Mouse (Mus musculus) liver, embryonic 16.5 days (tissue): ENCODE results near the gene Gm21958. TPM values are rescaled to one million over a fixed set of nuclear protein-coding genes. Genes with fewer than 3 reads are reported as not detected.

ENCODE experiments used
- ATAC-seq: fragments of 200-750 bp; cut with Nextera tagmentation; 2 replicates; pipeline ENCODE4 v1.8.0; 2017; ENCODE audit warnings: low read depth, mild to moderate bottlenecking, moderate number of reproducible peaks, moderate library complexity
- H3K27ac ChIP-seq: fragments of 300-500 bp; sonication (generic); 2 replicates; pipeline ENCODE4 v1.5.1; 2014; ENCODE audit warnings: mild to moderate bottlenecking, low read length
- H3K27me3 ChIP-seq: fragments of 300-500 bp; sonication (generic); 2 replicates; pipeline ENCODE4 v1.6.1; 2014; ENCODE audit warnings: low read depth, low read length, mixed read lengths; ENCODE audit not compliant: control insufficient read depth, insufficient read depth
- H3K36me3 ChIP-seq: fragments of 300-500 bp; sonication (generic); 2 replicates; pipeline ENCODE4 v1.6.1; 2014; ENCODE audit warnings: mild to moderate bottlenecking; ENCODE audit not compliant: control insufficient read depth, insufficient read depth
- H3K4me1 ChIP-seq: fragments of 300-500 bp; sonication (generic); 2 replicates; pipeline ENCODE4 v1.6.1; 2014; ENCODE audit warnings: low read depth, low read length, mixed read lengths; ENCODE audit not compliant: control insufficient read depth
- H3K4me2 ChIP-seq: fragments of 300-500 bp; sonication (generic); 2 replicates; pipeline ENCODE4 v1.6.1; 2014; ENCODE audit warnings: low read depth, low read length, mixed read lengths
- H3K4me3 ChIP-seq: fragments of 300-500 bp; sonication (generic); 2 replicates; pipeline ENCODE4 v1.5.1; 2014; ENCODE audit warnings: low read depth, mild to moderate bottlenecking, low read length
- H3K9ac ChIP-seq: fragments of 300-500 bp; sonication (generic); 2 replicates; pipeline ENCODE4 v1.6.1; 2014; ENCODE audit warnings: low read depth, low read length
- H3K9me3 ChIP-seq: fragments of 300-500 bp; sonication (generic); replicated peaks from 2 replicates; pipeline ENCODE4 v1.6.1; 2016; ENCODE audit warnings: low read length; ENCODE audit not compliant: control insufficient read depth
- whole genome bisulfite sequencing: fragments of 180-500 bp; shearing (Covaris S2); extraction: QIAGEN DNeasy Blood & Tissue Kit; methylation state at CpG from one replicate; pipeline ENCODE4 v1.1.7; 2014; ENCODE audit not compliant: insufficient replicate concordance; 5-methylcytosine and 5-hydroxymethylcytosine counted together
- polyA plus RNA-seq: library from polyadenylated mRNA; unstranded; fragments of >200 nt; fragmentation: Nextera tagmentation; extraction: Ambion mirVana; gene quantifications from 2 replicates; pipeline ENCODE4 v1.2.1, GENCODE M21; 2015

Gm21958 gene
- not detected in 2 replicates for polyA plus RNA-seq

- H3K27me3 ChIP-seq, result no peaks in the 10 kb centered on the region
- no peak within 1 kb of the TSS for H3K9ac ChIP-seq
- ATAC-seq, result no peak
- no peaks in the 10 kb centered on the region for H3K9me3 ChIP-seq
- WGBS, result 72% methylated on average over 6 of the region's 6 CpGs
- peaks cover 35% of the 10 kb centered on the region for H3K36me3 ChIP-seq
- H3K4me2 ChIP-seq, result no peak within 1 kb of the TSS
- no peak within 1 kb of the TSS for H3K27ac ChIP-seq
- no peaks in the 10 kb centered on the region for H3K4me1 ChIP-seq
- H3K4me3 ChIP-seq, result no peak within 1 kb of the TSS
Observed at GRCm38 (mm10) chr3:54714253-54714652, at the start of gene Gm21958. TSS of gene Gm21958 (minus strand) at chr3:54714353.

DNA sequence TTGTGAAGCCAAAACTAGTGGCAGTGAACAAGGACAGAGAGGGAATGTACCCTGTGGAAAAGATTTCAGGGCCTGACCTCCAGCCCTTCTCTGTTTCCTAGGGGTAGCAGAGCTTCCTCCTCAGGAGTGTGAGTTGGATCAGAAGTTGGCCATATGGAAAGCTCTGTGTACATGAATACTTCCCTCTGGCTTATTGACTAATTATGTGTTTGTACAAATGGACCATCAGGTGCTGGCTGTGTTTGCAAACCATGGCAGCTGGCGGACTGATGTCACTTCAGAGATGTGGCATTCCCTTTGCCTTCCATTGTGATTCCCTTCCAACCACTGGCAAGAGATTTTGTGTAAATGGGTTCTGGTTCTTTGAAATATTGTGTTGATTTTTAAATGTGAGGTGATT, 47.1 kb upstream of the Gm21958 start:
- H3K27me3 ChIP-seq, result peaks cover 7% of the 10 kb centered on the region
- no peak overlapping the region for H3K9ac ChIP-seq
- no peaks in the 10 kb centered on the region for H3K4me1 ChIP-seq
- no peak overlapping the region for H3K27ac ChIP-seq
- H3K4me2 ChIP-seq, result no peak overlapping the region
- no peaks in the 10 kb centered on the region for H3K36me3 ChIP-seq
- WGBS, result 66% methylated on average over 1 of the region's 1 CpGs
- no peak overlapping the region for H3K4me3 ChIP-seq
- no peaks in the 10 kb centered on the region for H3K9me3 ChIP-seq
- no peak for ATAC-seq

- no peak for ATAC-seq
- Histone ChIP-seq H3K9ac (no peak overlapping the region), H3K27ac (no peak overlapping the region), H3K27me3 (peaks cover 14% of the 10 kb centered on the region), H3K36me3 (no peaks in the 10 kb centered on the region), H3K4me3 (no peak overlapping the region), H3K4me1 (no peaks in the 10 kb centered on the region), H3K9me3 (no peaks in the 10 kb centered on the region), H3K4me2 (no peak overlapping the region)
- WGBS, result 51% methylated on average over 15 of the region's 15 CpGs
Observed at GRCm38 (mm10) chr3:54760321-54761115, 46.4 kb upstream of the Gm21958 start.

DNA sequence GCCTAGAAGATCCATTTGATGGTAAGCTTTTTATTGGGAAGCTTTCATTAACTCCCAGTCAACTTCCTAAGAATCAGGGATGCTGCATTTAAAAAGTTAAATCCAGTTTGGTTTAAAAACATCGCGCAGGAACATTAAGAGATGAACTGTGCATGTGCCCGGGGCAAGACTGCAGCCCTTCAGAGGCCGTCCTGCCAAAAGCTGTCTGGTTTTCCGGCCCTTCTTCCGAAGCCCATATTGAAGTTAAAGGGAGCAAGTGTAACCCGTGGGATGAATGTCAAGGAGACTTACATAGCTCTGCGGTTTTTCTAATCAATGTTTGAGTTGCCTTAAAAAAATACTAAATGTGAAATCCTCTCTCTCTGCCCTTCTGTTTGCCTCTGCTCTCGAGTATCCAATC, 45.1 kb upstream of the Gm21958 start:
- ATAC-seq, result no peak

GRCm38 (mm10) chr3:54757446-54757845, 43.3 kb upstream of the Gm21958 start:
- no peaks in the 10 kb centered on the region for H3K36me3 ChIP-seq
- no peak overlapping the region for H3K9ac ChIP-seq
- no peak overlapping the region for H3K4me2 ChIP-seq
- H3K27me3 ChIP-seq, result peaks cover 27% of the 10 kb centered on the region
- H3K4me3 ChIP-seq, result no peak overlapping the region
- H3K4me1 ChIP-seq, result no peaks in the 10 kb centered on the region
- no peaks in the 10 kb centered on the region for H3K9me3 ChIP-seq
- 79% methylated on average over 8 of the region's 8 CpGs for WGBS
- H3K27ac ChIP-seq, result no peak overlapping the region
- ATAC-seq, result no peak

More for the DNA sequence above, 45.1 kb upstream of the Gm21958 start:
- Histone ChIP-seq H3K27me3 (peaks cover 26% of the 10 kb centered on the region), H3K36me3 (no peaks in the 10 kb centered on the region), H3K27ac (no peak overlapping the region), H3K4me2 (no peak overlapping the region), H3K9me3 (no peaks in the 10 kb centered on the region), H3K9ac (no peak overlapping the region), H3K4me1 (no peaks in the 10 kb centered on the region), H3K4me3 (no peak overlapping the region)
- 62% methylated on average over 9 of the region's 9 CpGs for WGBS

GRCm38 (mm10) chr3:54756058-54756457, 41.9 kb upstream of the Gm21958 start:
- peak overlapping the region; percentile 53 for H3K4me3 ChIP-seq
- no peaks in the 10 kb centered on the region for H3K36me3 ChIP-seq
- H3K9ac ChIP-seq, result no peak overlapping the region
- H3K4me2 ChIP-seq, result peak overlapping the region; percentile 69
- no peak for ATAC-seq
- H3K27ac ChIP-seq, result no peak overlapping the region
- 3% methylated on average over 11 of the region's 11 CpGs for WGBS
- no peaks in the 10 kb centered on the region for H3K4me1 ChIP-seq
- H3K9me3 ChIP-seq, result no peaks in the 10 kb centered on the region
- peaks cover 27% of the 10 kb centered on the region for H3K27me3 ChIP-seq

GRCm38 (mm10) chr3:54755145-54756041, 41.2 kb upstream of the Gm21958 start, which contains the start of gene Smad9:
TSS of gene Smad9 (plus strand) at chr3:54755582.
- peak within 1 kb of the TSS; percentile 69 for H3K4me2 ChIP-seq
- H3K36me3 ChIP-seq, result no peaks in the 10 kb centered on the region; the same call in 1 of the 2 replicates
- peaks cover 27% of the 10 kb centered on the region for H3K27me3 ChIP-seq
- no peaks in the 10 kb centered on the region for H3K4me1 ChIP-seq
- under 1% methylated on average over 66 of the region's 66 CpGs for WGBS
- H3K4me3 ChIP-seq, result peak within 1 kb of the TSS; percentile 53
- H3K9me3 ChIP-seq, result no peaks in the 10 kb centered on the region
- ATAC-seq, result peak; percentile 58
- H3K27ac ChIP-seq, result no peak within 1 kb of the TSS
- peak within 1 kb of the TSS; percentile 36; the same call in 1 of the 2 replicates for H3K9ac ChIP-seq

DNA sequence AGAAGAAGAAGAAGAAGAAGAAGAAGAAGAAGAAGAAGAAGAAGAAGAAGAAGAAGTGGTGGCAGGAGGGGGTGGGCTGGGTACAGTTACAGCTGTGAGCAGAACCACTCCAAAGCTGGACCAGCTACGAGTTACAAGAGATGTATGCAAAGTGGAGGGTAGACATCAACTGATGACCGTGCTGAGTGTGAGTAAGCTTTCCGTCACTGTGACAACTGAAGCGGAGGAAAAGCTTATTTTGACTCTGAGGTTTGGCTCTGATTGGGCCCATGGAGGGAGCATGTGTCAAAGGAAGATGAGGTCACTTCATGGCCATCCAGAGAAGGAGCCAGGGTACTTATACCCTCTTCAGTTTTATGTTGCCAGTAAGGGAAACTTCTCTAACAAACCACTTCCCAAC, 39.3 kb upstream of the Gm21958 start:
- Histone ChIP-seq H3K9ac (no peak overlapping the region), H3K4me2 (no peak overlapping the region), H3K27me3 (peaks cover 27% of the 10 kb centered on the region), H3K4me3 (no peak overlapping the region), H3K9me3 (no peaks in the 10 kb centered on the region), H3K36me3 (peaks cover 10% of the 10 kb centered on the region), H3K4me1 (no peaks in the 10 kb centered on the region), H3K27ac (no peak overlapping the region)
- 56% methylated on average over 4 of the region's 4 CpGs for WGBS
- ATAC-seq, result no peak
